Mouse (Mus musculus): ENCODE results near the gene Map3k20.

The Map3k20 gene

DNA sequence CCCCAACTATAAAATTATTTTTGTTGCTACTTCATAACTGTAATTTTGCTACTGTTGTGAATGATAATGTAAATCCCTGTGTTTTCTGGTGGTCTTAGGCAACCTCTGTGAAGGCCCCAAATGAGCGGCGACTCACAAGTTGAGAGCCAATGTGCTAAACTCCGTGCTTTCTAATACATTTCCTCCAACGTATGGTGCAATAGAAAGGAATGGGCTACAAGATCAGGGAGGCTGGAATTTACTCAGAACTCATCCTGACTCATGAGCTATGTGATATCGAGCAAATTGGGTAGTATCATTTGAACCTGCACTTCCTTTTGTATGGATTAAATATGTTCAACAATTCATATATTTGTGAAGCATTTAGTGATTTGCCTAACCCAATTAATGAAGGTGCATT, 4.9 kb upstream of the Map3k20 start:
- no peak for DNase-seq (ENCODE audit: low spot score in 2 of 2)

DNA sequence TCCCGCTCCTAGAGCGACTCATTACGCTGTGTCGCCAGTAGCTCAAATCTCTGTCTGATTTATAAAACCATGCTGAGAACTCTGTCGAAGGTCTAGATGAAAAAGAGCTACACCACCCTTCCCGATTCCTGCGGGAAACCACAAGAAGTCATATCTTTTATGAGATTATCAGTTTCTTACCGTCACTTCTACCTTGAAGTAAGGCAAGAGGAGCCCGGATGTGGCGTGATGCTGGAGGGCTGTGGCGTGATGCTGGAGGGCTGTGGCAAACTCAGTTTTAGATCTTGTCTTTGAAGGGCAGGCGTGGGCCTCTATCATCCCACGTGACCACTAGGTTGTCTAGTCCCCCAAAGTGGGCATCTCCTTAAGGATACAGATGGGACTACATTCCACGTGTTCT, 3.5 kb upstream of the Map3k20 start:
- no peak for DNase-seq (ENCODE audit: low spot score in 2 of 2)

DNA sequence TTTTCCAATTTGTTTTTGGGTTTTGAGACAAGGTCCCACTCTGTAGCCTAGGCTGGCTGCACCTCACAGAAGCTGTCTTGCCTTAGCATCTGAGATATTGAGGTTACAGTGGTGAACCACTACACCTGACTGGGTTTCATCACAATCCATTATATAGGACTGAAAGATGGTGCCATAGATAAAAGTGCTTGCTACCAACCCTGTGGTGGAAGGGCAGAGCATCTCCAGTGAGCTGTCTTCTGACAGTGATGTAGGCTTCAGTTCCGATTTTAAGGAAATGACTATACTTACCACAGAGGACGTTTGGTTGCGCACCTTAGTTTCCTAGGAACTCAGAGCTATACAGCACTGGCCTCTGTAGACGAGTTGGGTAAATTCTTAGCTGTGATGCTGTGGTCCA, 2.7 kb upstream of the Map3k20 start:
- no peak for DNase-seq (ENCODE audit: low spot score in 2 of 2)

DNA sequence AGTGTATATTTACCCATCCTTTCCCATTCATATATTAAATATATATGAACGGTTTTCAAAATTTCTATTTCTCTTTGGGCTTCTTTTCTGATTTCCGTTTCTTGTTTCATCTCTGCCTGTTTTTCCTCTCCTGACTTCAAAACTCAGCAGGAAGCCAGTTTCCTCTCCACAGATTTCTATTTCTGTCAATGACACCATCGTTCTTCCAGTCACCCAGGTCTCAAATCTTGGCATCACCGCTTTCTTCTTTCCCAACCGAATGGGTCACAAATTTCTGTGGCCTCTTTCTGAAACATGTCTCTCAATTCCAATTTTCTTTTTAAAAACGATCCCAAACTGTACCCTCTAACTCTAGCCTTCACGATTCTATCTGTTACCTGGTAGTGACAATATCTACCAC, 748 bp upstream of the Map3k20 start:
- no peak for DNase-seq (ENCODE audit: low spot score in 2 of 2)

DNA sequence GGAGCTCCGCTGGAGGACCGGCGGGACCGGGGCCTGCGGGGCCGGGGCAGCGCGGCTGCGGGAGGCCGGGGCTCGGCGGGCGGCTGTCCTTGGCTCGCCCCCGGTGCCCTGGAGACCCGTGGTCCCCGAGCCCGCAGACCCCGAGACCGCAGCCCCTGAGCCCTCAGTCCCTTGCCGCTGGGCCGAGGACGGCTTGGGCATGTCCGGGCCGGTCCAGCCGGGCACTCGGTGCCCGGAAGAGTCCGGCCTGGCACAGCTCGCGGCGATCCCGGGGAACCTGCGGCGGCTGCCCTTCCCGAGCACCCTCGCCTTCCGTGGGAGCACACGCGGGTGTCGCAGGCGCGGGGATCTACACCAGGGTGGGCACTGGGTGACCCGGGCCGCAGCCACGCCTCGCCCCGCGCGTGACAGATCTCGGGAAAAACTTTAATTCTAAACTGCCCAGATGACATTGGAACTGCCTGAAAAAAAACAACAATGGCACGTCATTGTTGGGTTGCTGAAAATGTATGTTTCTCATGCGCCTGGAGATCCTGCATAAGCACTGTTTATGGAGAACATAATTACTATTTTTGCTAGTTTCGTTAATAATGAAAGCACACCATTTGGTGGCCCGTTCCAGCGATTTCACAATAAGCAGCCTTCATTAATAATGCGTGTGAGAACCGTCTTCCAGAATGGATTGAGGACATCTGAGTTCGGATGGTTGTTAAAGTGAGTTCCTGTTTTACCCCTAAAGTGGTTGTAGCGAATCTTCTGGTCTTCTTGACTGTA, 638 bp downstream of the Map3k20 start:
- DNase-seq (ENCODE audit: low spot score in 2 of 2) = no peak

DNA sequence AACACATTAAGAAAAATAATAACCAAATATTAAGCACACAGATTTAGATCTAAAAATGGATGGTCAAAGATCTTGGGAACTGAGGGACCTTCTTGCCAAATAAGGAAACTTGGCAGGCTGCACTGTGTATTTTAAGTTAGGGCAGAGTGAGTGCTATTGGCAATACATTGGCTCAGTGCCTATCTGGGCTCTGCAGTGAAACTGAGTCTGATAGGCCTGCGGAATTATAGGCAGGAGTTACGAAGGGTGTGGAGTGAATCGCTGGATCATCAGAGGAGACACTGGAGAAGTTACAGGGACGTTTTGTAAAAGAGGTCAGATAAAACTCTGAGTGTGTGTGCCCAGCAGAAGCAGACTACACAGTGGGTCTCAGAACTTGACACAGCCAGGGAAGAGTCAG, 1.7 kb downstream of the Map3k20 start:
- DNase-seq (ENCODE audit: low spot score in 2 of 2) = no peak

DNA sequence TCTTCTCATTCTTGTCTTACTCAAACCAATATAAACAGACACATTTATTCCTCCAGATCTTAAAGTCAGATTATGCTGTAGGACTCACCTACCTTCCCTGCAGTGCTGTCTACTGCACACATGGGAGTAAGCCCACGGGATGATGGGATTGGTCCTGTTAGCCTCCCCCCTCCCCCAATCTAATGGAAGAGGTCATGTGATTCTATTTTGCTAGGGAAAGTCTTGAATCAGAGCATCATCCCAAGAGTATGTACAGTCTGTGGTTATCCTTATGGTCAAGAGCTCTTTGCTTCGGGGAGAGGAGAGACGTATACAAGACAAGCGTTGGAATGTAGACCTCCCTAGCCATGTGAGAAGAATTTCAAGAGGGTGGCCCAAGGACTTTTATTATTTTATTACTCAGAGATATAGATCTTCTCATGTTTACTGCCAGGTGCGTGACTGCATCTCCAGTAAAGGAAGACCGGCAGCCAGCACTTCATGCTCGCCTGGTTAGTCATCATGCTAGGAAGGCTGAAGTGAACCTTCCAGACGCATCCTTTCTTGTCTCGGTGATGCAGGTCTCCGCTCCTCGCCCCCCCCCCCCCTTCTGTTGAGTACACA, 3.6 kb downstream of the Map3k20 start:
- no peak for DNase-seq (ENCODE audit: low spot score in 2 of 2)

DNA sequence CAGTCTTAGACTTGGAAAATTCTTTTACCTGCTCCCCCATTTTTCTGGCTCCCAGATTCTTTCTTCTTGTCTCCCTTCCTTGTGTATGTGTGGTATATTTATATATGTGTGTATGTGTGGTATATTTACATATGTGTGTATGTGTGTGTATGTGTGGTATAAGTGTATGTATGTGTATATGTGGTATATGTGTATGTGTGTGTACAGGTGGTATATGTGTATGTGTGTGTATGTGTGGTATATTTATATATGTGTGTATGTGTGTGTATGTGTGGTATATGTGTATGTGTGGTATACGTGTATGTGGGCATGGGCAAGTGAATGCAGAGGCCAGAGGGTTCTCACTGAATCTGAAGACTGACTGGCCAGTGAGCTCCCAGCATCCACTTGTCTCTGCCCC, 5.7 kb downstream of the Map3k20 start:
- no peak for DNase-seq (ENCODE audit: low spot score in 2 of 2)

DNA sequence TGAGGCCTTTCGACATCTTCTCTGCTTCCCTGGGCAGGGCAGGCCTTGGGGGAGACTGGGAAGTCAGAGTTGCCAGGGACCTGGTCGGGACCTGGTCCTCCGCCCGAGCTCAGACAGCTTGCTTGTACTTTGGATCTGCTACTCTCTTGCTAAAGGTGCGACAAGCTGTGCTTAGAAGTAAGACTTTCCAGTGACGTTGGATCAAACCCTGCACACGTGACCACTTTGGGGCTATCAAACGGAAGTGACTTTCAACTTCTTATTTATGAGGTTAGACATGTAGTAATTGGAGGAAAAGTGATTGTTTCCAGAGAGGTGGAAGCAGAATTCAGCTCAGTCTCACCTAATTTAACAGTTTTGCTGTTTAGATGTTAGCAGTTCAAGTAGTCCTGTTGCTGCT, 7.1 kb downstream of the Map3k20 start:
- DNase-seq (ENCODE audit: low spot score in 2 of 2) = no peak

DNA sequence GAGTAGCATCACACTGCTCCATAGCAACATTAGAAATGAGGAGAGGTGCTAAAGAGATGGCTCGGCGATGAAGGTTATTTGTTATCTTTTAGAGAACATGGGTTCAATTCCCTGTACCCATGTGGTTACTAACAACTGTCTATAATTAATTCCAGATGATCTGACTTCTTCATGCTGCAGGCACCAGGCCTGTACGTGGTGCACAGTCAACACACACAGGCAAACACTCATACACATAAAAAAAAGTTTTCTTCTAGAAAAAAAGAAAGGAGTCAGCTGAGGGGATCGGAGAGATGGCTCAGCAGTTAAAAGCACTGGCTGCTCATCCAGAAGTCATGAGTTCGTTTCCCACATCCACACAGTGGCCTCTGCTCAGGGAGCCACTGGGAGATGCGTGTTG, 9.6 kb downstream of the Map3k20 start:
- no peak for DNase-seq (ENCODE audit: low spot score in 2 of 2)

DNA sequence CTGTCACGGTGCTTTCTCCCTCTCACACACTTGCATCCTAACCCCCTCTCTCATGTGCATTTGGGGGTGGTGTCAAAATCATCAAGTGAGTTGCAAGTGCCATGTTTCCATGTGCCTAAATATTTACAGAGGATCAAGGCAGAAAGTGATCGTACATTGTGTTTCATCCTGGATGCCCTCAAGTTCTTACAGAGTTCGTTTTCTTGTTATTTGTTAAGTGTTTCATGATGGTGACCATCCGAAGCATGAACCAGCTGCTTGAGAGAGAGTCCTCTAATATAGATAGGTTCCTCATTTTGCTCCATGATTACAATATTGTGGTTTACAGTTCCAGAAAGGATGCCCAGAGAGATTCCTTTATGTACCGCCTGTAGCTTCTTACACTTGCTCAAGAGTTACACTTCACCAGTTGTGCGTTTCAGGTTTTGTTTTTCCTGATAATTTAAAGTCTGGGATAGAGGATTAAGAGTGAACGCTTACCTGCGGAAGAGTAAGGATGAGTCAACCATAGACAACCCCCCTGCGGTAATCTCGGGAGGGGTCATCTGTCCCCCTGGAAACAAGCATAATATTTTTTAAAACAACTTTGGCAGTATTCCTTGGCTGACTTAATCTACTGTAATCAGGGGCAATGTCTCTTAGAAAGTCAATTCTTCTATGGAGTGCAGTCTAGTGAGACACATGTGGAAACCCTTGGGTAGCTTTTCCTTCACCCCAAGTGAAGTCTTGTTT, 11.7 kb downstream of the Map3k20 start:
- DNase-seq (ENCODE audit: low spot score in 2 of 2) = no peak

DNA sequence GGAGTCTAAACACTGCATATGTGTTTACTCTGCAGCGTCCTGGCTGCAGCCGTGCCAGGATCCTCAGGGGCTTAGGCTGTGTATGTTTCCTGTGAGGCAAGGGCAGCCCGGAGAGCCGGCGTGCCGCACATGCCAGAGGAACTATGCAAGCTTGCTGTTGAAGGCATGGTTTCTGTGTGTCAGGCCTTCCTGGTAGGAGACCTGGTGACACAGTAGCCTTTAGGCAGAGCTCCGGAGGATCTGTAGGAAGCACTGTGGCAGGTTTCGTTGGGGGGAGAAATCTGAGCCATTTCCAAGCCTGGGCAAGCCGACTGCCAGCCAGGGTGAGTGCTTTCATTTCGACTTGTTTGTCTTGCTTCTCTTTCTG, 12.3 kb downstream of the Map3k20 start:
- DNase-seq (ENCODE audit: low spot score in 2 of 2) = no peak

DNA sequence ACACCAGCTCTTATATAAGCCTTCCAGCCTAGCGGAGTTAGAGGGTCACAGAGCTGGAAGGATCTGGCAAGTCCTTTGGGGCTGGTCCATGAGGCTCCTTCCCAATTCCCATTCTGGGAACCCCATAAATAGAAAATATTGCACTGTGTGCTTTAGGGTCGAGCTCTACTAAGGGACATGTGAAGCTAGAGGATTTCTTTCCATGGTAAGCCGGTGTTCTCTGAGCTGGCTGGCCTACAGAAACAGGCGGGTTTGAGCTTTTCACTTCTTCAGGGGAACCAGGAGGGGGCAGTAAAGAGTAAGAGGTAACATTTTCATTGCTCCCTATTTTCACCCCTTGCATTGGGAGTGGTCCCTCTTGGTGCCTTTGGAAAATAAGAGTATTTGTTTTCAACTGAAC, 13.0 kb downstream of the Map3k20 start:
- DNase-seq (ENCODE audit: low spot score in 2 of 2) = no peak

DNA sequence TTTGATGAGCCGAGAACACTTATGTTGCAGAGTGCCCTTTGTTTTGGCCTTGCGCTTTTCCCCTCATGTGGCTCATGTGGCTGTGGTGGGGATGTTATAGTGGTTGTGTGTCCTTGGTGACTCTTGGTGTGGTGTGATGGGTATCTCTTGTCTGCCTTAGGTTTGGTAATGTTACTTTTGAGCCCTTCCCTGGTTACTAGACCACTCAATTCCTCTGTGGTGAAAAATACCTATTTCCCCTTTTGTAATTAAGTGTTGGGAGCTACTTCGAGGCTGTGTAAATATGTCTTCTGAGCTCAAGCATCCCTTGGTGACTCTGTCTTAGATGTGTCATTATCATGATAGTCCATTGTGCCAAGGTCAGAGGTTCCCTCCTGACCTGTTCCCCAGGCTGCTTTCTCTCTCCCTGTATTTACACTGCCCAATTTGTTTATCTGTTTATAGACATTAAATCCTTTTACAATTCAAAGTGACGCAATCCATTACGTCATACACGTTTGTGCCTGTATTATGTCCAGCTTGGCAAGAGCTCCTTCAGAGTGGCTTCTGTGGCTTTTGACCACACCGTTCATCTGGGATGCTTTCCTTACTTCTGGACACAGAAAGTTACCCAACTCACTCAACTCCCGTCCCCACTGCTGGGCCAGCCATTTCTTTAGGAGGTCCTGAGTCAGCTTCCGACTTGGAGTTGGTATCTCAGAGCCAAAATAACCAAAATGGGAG, 15.9 kb downstream of the Map3k20 start:
- no peak for DNase-seq (ENCODE audit: low spot score in 2 of 2)

DNA sequence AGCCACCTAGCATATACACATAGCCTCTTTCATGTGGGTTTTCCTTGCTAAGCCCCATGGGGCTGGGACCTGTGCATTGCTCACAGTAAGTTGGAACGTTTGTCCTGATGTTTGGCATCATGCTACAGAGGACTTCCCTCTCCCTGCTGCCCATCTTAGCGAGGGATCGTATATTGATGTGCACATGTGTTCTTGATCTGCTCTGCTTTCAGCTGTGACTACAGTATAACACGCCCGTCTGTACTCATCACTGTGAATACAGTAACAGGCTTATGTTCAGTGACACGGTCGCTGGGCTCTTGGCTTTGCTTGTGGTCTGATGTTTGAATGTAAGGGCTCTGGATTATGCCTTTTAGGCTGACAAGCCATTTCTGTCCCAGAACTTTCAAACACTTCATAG, 20.3 kb downstream of the Map3k20 start:
- no peak for DNase-seq (ENCODE audit: low spot score in 2 of 2)

DNA sequence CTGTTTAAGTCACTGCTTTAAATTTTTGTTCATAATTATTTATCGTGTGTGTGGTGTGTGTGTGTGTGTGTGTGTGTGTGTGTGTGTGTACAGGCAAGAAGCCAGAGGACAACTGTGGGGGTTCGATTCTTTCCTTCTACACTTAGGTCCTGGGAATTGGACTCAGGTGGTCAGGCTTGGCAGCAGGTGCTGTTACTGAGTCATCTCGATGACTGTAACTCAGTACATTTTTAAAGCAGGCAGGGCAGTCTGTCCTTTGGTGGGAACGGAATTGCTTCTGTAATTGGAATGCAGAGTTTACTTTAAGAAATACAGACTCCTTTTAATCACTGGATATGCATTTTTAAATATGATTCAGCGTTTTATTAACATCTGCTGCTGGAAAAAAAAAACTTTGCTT, 22.9 kb downstream of the Map3k20 start:
- DNase-seq (ENCODE audit: low spot score in 2 of 2) = no peak

DNA sequence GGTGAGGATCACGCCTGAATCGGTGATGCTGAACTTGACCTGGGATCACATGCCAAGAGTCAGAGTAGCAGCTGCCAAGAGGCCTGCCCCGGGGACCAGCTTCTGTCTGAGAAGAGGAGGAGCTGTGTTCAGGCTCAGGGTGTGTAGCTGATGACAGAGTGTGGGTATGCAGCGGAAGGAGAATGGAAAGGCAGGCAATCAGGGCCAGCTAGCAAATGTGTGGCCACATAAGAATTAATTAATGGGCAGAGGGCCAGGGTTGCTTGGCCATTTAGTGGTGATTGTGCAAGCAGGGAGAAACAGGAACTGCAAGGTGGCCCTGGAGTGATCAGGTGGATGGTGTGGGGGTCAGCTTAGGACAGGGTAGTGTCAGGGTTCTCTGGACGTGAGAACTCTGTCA, 23.5 kb downstream of the Map3k20 start:
- DNase-seq (ENCODE audit: low spot score in 2 of 2) = no peak

DNA sequence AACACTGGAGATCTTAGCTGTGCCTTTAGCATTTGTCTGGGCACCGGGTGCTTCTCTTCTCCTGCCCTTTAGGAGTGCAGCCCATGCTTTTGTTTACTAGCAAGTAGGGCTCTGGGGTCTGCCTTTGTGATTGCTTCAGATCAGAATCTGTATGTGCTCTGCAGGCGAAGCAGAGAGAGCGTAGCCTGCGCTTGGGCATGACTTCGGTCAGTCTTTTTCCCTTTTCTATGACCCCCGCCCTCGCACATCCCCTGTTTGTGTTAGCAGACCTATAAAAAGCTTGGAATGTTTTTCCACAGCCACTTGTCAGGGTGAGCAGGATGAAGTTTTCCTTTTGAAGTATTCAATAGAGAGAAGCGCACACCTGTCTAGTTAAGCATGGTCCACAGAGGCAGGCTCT, 26.0 kb downstream of the Map3k20 start:
- no peak for DNase-seq (ENCODE audit: low spot score in 2 of 2)

DNA sequence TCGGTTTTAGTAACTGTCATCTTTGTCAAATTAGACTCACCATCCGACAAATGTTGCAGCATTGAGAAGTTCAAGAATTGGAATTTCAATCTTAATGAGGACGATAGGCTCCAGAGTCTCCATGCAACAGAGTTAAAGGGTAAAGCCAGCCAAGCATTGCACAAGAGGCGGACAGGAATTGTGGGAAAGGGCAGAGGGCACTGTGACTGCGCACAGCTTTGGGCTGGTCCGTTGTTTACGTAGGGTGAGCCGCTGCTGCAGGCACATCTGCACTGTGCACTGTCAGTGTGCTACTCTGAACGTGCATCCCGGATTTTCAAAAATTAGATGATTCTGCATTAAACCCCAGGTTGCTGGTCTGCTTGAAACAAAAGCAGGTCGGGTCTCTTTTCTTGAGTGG, 27.9 kb downstream of the Map3k20 start:
- DNase-seq (ENCODE audit: low spot score in 2 of 2) = no peak

DNA sequence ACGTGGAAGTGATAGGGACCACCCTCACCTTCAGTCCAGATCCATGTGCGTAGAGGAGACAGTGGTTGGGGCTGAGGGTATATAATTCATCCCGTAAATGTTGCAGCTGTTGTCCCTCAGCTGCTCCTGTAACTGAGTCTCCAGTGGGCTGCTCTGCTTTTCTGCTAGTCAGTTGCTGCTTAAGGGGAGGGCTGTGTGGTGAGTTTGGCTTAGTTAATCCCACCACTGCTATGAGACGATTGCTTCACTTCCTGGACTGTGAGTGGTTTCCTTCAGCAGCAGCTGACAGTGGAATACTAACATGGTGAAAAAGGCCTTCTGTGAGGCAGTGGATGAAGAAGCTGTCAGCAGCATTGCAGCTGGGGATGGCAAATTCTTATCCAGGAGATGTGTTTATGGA, 33.0 kb downstream of the Map3k20 start:
- DNase-seq (ENCODE audit: low spot score in 2 of 2) = no peak

DNA sequence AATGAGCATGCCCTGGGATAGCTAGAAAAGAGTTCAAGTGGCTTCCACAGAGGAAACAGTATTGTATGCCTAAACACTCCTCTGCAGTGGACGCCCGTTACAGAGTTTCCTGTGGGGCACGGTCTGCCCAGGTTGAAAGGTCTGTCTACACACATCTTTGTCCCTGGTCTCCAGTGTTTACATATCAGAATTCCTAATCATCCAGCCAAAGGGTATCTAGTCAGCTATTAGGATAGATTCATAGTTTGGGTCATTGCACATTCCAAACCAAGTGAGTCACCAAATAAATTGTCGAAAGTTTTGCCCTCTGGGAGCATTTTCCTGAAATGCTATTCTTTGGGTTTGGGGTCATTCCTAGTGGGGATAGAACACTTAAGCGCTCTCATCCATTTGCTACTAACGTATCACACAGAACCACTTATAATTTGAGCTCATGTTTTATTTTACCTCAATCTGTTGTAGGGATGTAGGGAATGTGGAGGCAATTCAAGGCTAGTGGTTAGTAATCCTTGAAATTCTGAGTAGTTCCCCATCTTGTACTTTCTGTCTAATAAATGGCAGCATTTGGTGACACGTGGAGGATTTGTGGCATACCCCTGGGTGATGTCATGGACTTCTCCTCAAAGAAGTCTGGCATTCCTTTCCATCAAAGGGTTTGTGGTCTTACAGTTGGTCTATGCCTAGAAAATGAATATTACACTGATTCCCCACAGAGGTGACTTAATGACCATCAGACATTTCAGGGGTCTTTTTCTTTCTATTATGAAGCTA, 33.8 kb downstream of the Map3k20 start:
- DNase-seq (ENCODE audit: low spot score in 2 of 2) = no peak

DNA sequence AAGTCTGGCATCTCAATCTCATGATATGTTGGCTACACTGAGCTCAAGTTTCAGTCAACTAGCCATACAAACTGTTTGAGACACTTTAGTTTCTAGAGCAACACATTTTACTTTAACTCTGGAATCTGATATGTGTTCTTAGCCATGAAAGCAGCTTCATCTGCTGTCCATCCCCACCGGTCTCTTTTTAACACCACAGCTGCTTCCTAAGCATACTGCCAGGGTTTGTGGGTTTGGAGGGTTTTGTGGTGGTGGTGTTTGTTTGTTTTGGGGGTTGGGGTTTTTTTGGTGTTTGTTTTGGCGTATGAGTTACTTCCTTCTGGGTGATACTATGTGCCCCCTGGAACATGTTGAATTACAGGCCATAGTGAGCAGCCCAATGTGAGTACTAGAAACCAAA, 35.2 kb downstream of the Map3k20 start:
- DNase-seq (ENCODE audit: low spot score in 2 of 2) = no peak
